Mouse (Mus musculus) lung, embryonic 16.5 days (tissue): ENCODE data around the gene Ano4. TPM values are rescaled to one million over a fixed set of nuclear protein-coding genes. Genes with fewer than 3 reads are reported as not detected.

Source experiments
- ATAC-seq: fragments of 200-750 bp; cut with Nextera tagmentation; 2 replicates; pipeline ENCODE4 v1.8.0; 2017; ENCODE audit warnings: low read depth, mild to moderate bottlenecking, moderate library complexity
- H3K27ac ChIP-seq: fragments of 300-500 bp; sonication (generic); 2 replicates; pipeline ENCODE4 v1.5.1; 2014; ENCODE audit warnings: mild to moderate bottlenecking, control low read depth, low read length
- H3K27me3 ChIP-seq: fragments of 300-500 bp; sonication (generic); 2 replicates; pipeline ENCODE4 v1.6.1; 2014; ENCODE audit warnings: low read depth, low read length, mixed read lengths; ENCODE audit not compliant: control insufficient read depth, insufficient read depth
- H3K36me3 ChIP-seq: fragments of 300-500 bp; sonication (generic); 2 replicates; pipeline ENCODE4 v1.6.1; 2014; ENCODE audit warnings: low read length; ENCODE audit not compliant: control insufficient read depth, insufficient read depth
- H3K4me1 ChIP-seq: fragments of 300-500 bp; sonication (generic); replicated peaks from 2 replicates; pipeline ENCODE4 v1.6.1; 2014; ENCODE audit warnings: low read length, mixed read lengths; ENCODE audit not compliant: control insufficient read depth, insufficient read depth
- H3K4me2 ChIP-seq: fragments of 300-500 bp; sonication (generic); 2 replicates; pipeline ENCODE4 v1.6.1; 2014; ENCODE audit warnings: low read depth, low read length, control low read depth
- H3K4me3 ChIP-seq: fragments of 300-500 bp; sonication (generic); 2 replicates; pipeline ENCODE4 v1.5.1; 2014; ENCODE audit warnings: mild to moderate bottlenecking, low read length, control low read depth
- H3K9ac ChIP-seq: fragments of 300-500 bp; sonication (generic); 2 replicates; pipeline ENCODE4 v1.6.1; 2014; ENCODE audit warnings: low read length, control low read depth
- H3K9me3 ChIP-seq: fragments of 300-500 bp; sonication (generic); 2 replicates; pipeline ENCODE4 v1.6.1; 2016; ENCODE audit warnings: low read length; ENCODE audit not compliant: control insufficient read depth
- WGBS: fragments of 180-500 bp; shearing (Covaris S2); extraction: QIAGEN DNeasy Blood & Tissue Kit; methylation state at CpG from one replicate; pipeline ENCODE4 v1.1.7; 2014; 5-methylcytosine and 5-hydroxymethylcytosine counted together
- polyA plus RNA-seq: library from polyadenylated mRNA; unstranded; fragments of >200 nt; fragmentation: Nextera tagmentation; extraction: Ambion mirVana; gene quantifications from 2 replicates; pipeline ENCODE4 v1.2.1, GENCODE M21; 2015

Ano4 gene
- polyA plus RNA-seq, 1 experiment from 2014 or later, result 0.74 TPM

- ATAC-seq, result no peak
- no peak overlapping the region for H3K4me3 ChIP-seq
- H3K9ac ChIP-seq, result no peak overlapping the region
- WGBS, result 63% methylated on average over 11 of the region's 11 CpGs
- H3K27ac ChIP-seq, result no peak overlapping the region
- H3K4me2 ChIP-seq, result no peak overlapping the region
- no peaks in the 10 kb centered on the region for H3K36me3 ChIP-seq
- H3K27me3 ChIP-seq, result no peaks in the 10 kb centered on the region
- H3K9me3 ChIP-seq, result no peaks in the 10 kb centered on the region
- no peaks in the 10 kb centered on the region for H3K4me1 ChIP-seq
Observed at GRCm38 (mm10) chr10:89351416-89351815, 6.9 kb upstream of the Ano4 start.

- H3K4me2 ChIP-seq, result no peak overlapping the region
- 64% methylated on average over 6 of the region's 6 CpGs for WGBS
Observed at GRCm38 (mm10) chr10:89345606-89346005, 1.0 kb upstream of the Ano4 start.

GRCm38 (mm10) chr10:89345196-89345533 is 603 bp upstream of the Ano4 start:
- H3K9me3 ChIP-seq, result no peaks in the 10 kb centered on the region
- no peak for ATAC-seq
- H3K4me1 ChIP-seq, result 0 out of 2 replicates have a peak, but pooled peaks cover 2% of the 10 kb centered on the region
- H3K27ac ChIP-seq, result no peak overlapping the region
- no peak overlapping the region for H3K9ac ChIP-seq
- peak overlapping the region; percentile 57 for H3K4me3 ChIP-seq
- 48% methylated on average over 4 of the region's 4 CpGs for WGBS
- peaks cover 16% of the 10 kb centered on the region for H3K27me3 ChIP-seq
- peak overlapping the region; percentile 96 for H3K4me2 ChIP-seq
- no peaks in the 10 kb centered on the region for H3K36me3 ChIP-seq

More at GRCm38 (mm10) chr10:89345606-89346005, 1.0 kb upstream of the Ano4 start:
- no peak overlapping the region for H3K4me3 ChIP-seq
- no peak overlapping the region for H3K9ac ChIP-seq
- no peaks in the 10 kb centered on the region for H3K36me3 ChIP-seq
- peaks cover 16% of the 10 kb centered on the region for H3K27me3 ChIP-seq
- 0 out of 2 replicates have a peak, but pooled peaks cover 2% of the 10 kb centered on the region for H3K4me1 ChIP-seq
- no peaks in the 10 kb centered on the region for H3K9me3 ChIP-seq
- H3K27ac ChIP-seq, result no peak overlapping the region
- no peak for ATAC-seq

GRCm38 (mm10) chr10:89344132-89344490 is 451 bp downstream of the Ano4 start:
- ATAC-seq, result no peak
- Histone ChIP-seq H3K4me3 (peak overlapping the region; percentile 57), H3K36me3 (no peaks in the 10 kb centered on the region), H3K27ac (no peak overlapping the region), H3K9me3 (no peaks in the 10 kb centered on the region), H3K27me3 (peaks cover 16% of the 10 kb centered on the region), H3K4me2 (peak overlapping the region; percentile 96), H3K4me1 (0 out of 2 replicates have a peak, but pooled peaks cover 2% of the 10 kb centered on the region), H3K9ac (no peak overlapping the region)
- 11% methylated on average over 4 of the region's 4 CpGs for WGBS

- H3K4me3 ChIP-seq, result no peak overlapping the region
- H3K27me3 ChIP-seq, result peaks cover 16% of the 10 kb centered on the region
- H3K4me2 ChIP-seq, result no peak overlapping the region
- no peak for ATAC-seq
- H3K9me3 ChIP-seq, result no peaks in the 10 kb centered on the region
- H3K9ac ChIP-seq, result no peak overlapping the region
- 0 out of 2 replicates have a peak, but pooled peaks cover 2% of the 10 kb centered on the region for H3K4me1 ChIP-seq
- no peaks in the 10 kb centered on the region for H3K36me3 ChIP-seq
- H3K27ac ChIP-seq, result no peak overlapping the region
- 9% methylated on average over 8 of the region's 8 CpGs for WGBS
Observed at GRCm38 (mm10) chr10:89343716-89344115, 846 bp downstream of the Ano4 start.

GRCm38 (mm10) chr10:89330261-89330660 is 14.3 kb downstream of the Ano4 start:
- Histone ChIP-seq H3K36me3 (no peaks in the 10 kb centered on the region), H3K9ac (no peak overlapping the region), H3K4me2 (no peak overlapping the region), H3K4me3 (no peak overlapping the region), H3K9me3 (no peaks in the 10 kb centered on the region), H3K4me1 (no peaks in the 10 kb centered on the region), H3K27ac (no peak overlapping the region), H3K27me3 (no peaks in the 10 kb centered on the region)
- WGBS, result 100% methylated on average over 1 of the region's 1 CpGs
- no peak for ATAC-seq

GRCm38 (mm10) chr10:89329806-89330205 is 14.8 kb downstream of the Ano4 start:
- H3K4me1 ChIP-seq, result no peaks in the 10 kb centered on the region
- H3K27me3 ChIP-seq, result no peaks in the 10 kb centered on the region
- H3K36me3 ChIP-seq, result no peaks in the 10 kb centered on the region
- no peaks in the 10 kb centered on the region for H3K9me3 ChIP-seq
- H3K9ac ChIP-seq, result no peak overlapping the region
- WGBS, result 67% methylated on average over 8 of the region's 8 CpGs
- no peak for ATAC-seq
- H3K4me3 ChIP-seq, result no peak overlapping the region
- H3K27ac ChIP-seq, result no peak overlapping the region
- H3K4me2 ChIP-seq, result no peak overlapping the region

- Histone ChIP-seq H3K36me3 (no peaks in the 10 kb centered on the region), H3K9ac (no peak overlapping the region), H3K4me1 (no peaks in the 10 kb centered on the region), H3K4me2 (no peak overlapping the region), H3K27ac (no peak overlapping the region), H3K4me3 (no peak overlapping the region), H3K27me3 (no peaks in the 10 kb centered on the region), H3K9me3 (no peaks in the 10 kb centered on the region)
- WGBS, result 62% methylated on average over 8 of the region's 8 CpGs
- no peak for ATAC-seq
Observed at GRCm38 (mm10) chr10:89328876-89329275, 15.7 kb downstream of the Ano4 start.

- Histone ChIP-seq H3K9ac (no peak overlapping the region), H3K27me3 (no peaks in the 10 kb centered on the region), H3K36me3 (no peaks in the 10 kb centered on the region), H3K9me3 (no peaks in the 10 kb centered on the region), H3K27ac (no peak overlapping the region), H3K4me2 (no peak overlapping the region), H3K4me3 (no peak overlapping the region), H3K4me1 (no peaks in the 10 kb centered on the region)
- 28% methylated on average over 15 of the region's 15 CpGs for WGBS
- ATAC-seq, result no peak
Observed at GRCm38 (mm10) chr10:89327004-89327511, 17.5 kb downstream of the Ano4 start.

- WGBS, result 75% methylated on average over 5 of the region's 5 CpGs
- no peak overlapping the region for H3K9ac ChIP-seq
Observed at GRCm38 (mm10) chr10:89326383-89326782, 18.2 kb downstream of the Ano4 start.

More at GRCm38 (mm10) chr10:89326383-89326782, 18.2 kb downstream of the Ano4 start:
- no peak for ATAC-seq
- no peak overlapping the region for H3K4me3 ChIP-seq
- H3K27ac ChIP-seq, result no peak overlapping the region
- no peaks in the 10 kb centered on the region for H3K36me3 ChIP-seq
- no peaks in the 10 kb centered on the region for H3K9me3 ChIP-seq
- H3K27me3 ChIP-seq, result no peaks in the 10 kb centered on the region
- no peak overlapping the region for H3K4me2 ChIP-seq
- H3K4me1 ChIP-seq, result no peaks in the 10 kb centered on the region
